Mouse (Mus musculus) intestine, embryonic 14.5 days (tissue): ENCODE data around the gene Emc3. TPM values are rescaled to one million over a fixed set of nuclear protein-coding genes. Genes with fewer than 3 reads are reported as not detected.
A peak's percentile ranks its signal among the peaks of the same experiment; 100 is the strongest.

ENCODE experiments used
- ATAC-seq: fragments of 200-750 bp; cut with Nextera tagmentation; replicated peaks from 2 replicates; pipeline ENCODE4 v1.8.0; 2017; ENCODE audit warnings: low read depth, moderate number of reproducible peaks, moderate TSS enrichment, moderate library complexity; ENCODE audit not compliant: low FRiP score, low TSS enrichment
- DNase-seq: peaks from one replicate; pipeline ENCODE4 v3.0.0-alpha.2; 2018; ENCODE audit warnings: low spot score
- H3K27ac ChIP-seq: fragments of 300-500 bp; sonication (generic); 2 replicates; pipeline ENCODE4 v1.5.1; 2014; ENCODE audit warnings: low read depth, mild to moderate bottlenecking, control low read depth
- H3K27me3 ChIP-seq: fragments of 300-500 bp; sonication (generic); replicated peaks from 2 replicates; pipeline ENCODE4 v1.6.1; 2014; ENCODE audit warnings: low read length, control low read depth; ENCODE audit not compliant: control insufficient read depth, insufficient read depth
- H3K36me3 ChIP-seq: fragments of 300-500 bp; sonication (generic); 2 replicates; pipeline ENCODE4 v1.6.1; 2014; ENCODE audit warnings: low read length, control low read depth; ENCODE audit not compliant: control insufficient read depth, insufficient read depth
- H3K4me1 ChIP-seq: fragments of 300-500 bp; sonication (generic); replicated peaks from 2 replicates; pipeline ENCODE4 v1.6.1; 2014; ENCODE audit warnings: low read length, control low read depth, mixed read lengths; ENCODE audit not compliant: control insufficient read depth, insufficient read depth
- H3K4me2 ChIP-seq: fragments of 300-500 bp; sonication (generic); 2 replicates; pipeline ENCODE4 v1.6.1; 2014; ENCODE audit warnings: low read length
- H3K4me3 ChIP-seq: fragments of 300-500 bp; sonication (generic); 2 replicates; pipeline ENCODE4 v1.5.1; 2014; ENCODE audit warnings: low read depth, low read length, control low read depth, mixed read lengths
- H3K9ac ChIP-seq: fragments of 300-500 bp; sonication (generic); 2 replicates; pipeline ENCODE4 v1.6.1; 2014; ENCODE audit warnings: mild to moderate bottlenecking, low read length
- H3K9me3 ChIP-seq: fragments of 300-500 bp; sonication (generic); 2 replicates; pipeline ENCODE4 v1.6.1; 2016; ENCODE audit warnings: low read length, control low read depth; ENCODE audit not compliant: control insufficient read depth
- WGBS: fragments of 180-500 bp; shearing (Covaris S2); extraction: QIAGEN DNeasy Blood & Tissue Kit; methylation state at CpG from one replicate; pipeline ENCODE4 v1.1.7; 2014; 5-methylcytosine and 5-hydroxymethylcytosine counted together
- polyA plus RNA-seq: library from polyadenylated mRNA; unstranded; fragments of >200 nt; fragmentation: Nextera tagmentation; extraction: Ambion mirVana; gene quantifications from 2 replicates; pipeline ENCODE4 v1.2.1, GENCODE M21; 2014

Emc3 gene
- polyA plus RNA-seq, 1 experiment from 2014 or later, result 84.7 TPM

DNA sequence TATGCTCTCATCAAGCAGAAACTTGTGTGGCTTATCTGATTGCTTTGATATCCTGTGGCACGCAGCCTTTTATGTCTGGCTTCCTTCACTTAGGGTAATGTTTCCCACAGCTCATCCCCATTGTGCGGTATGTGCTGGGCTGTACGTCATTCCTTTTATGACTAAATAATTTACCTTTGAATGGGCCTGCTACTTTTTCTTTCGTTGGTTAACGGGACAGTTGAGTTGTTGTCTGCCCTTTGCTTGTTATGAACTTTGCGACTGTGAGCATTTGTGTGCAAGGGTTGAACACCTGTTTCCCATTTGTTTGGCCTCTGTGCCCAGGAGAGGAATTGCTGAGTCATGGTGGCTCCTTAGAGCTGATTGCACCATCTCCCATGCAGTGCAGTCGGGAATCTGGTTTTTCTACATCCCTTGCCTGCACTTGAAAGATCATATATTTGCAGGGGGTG lies 44.3 kb downstream of the Emc3 start:
- Histone ChIP-seq H3K4me2 (no peak overlapping the region), H3K27me3 (peaks cover 5% of the 10 kb centered on the region; the same call in 1 of the 2 replicates), H3K36me3 (peaks cover 9% of the 10 kb centered on the region; the same call in 1 of the 2 replicates), H3K27ac (no peak overlapping the region), H3K4me1 (peaks cover 11% of the 10 kb centered on the region; the same call in 1 of the 2 replicates), H3K9me3 (no peaks in the 10 kb centered on the region), H3K4me3 (no peak overlapping the region), H3K9ac (no peak overlapping the region)
- 53% methylated on average over 7 of the region's 7 CpGs for WGBS
- ATAC-seq (no peak), DNase-seq (no peak)

DNA sequence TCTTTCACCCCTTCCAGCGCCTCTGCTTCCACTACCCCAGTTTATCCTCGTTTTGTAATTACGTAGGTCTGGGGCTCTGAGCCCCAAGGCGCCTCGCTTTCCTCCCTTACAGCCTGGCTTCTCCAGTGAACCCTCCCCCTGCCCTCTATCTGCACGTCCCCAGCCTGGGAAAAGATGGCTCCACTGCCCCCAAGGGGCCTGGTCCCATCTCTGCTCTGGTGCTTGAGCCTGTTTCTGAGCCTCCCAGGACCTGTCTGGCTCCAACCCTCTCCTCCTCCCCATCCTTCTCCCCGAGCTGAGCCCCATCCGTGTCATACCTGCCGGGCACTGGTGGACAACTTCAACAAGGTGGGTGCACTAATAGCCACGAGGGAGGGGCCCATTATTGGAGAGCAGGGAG lies 47.7 kb downstream of the Emc3 start:
- H3K27me3 ChIP-seq, result peaks cover 24% of the 10 kb centered on the region
- H3K9me3 ChIP-seq, result no peaks in the 10 kb centered on the region
- WGBS, result 9% methylated on average over 10 of the region's 10 CpGs
- H3K9ac ChIP-seq, result peak overlapping the region; percentile 59
- H3K27ac ChIP-seq, result peak overlapping the region; percentile 57
- peak overlapping the region; percentile 88 for H3K4me2 ChIP-seq
- DNase-seq (peak; percentile 57), ATAC-seq (peak; percentile 25; the same call in 1 of the 2 replicates)
- H3K4me3 ChIP-seq, result peak overlapping the region; percentile 44
- H3K4me1 ChIP-seq, result peaks cover 11% of the 10 kb centered on the region; the same call in 1 of the 2 replicates
- no peaks in the 10 kb centered on the region for H3K36me3 ChIP-seq

DNA sequence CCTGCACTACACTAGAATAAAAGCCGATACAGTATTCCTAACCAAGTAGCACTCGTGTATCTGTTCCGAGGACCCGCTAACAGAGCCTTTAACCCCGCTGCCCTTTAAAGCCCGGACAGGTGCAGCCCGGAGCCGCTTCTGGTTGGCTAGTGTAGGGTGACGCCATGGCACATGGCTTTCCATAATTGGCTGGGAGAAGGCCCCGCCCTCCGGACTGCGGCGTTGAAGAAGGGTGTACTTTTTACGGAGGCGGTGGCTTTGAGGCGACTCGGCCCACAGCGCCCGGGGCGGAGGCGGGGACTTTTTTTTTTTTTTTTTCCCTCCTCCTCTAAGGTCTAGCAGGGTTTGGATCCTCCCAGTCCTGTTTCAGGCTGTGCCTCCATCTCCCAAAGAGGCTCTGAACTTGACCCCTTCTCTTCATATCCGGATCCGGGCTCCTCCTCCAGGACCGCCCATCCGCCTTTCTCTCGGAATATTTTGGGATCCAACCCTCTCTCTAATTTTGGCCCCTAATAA lies 48.3 kb downstream of the Emc3 start, which contains the start of gene Creld1:
Gene Creld1 (plus strand): TSS at position 198 of the 516 bp plus-strand sequence.
- peak within 1 kb of the TSS; percentile 71 for H3K27ac ChIP-seq
- H3K27me3 ChIP-seq, result peaks cover 24% of the 10 kb centered on the region
- H3K4me2 ChIP-seq, result peak within 1 kb of the TSS; percentile 88
- no peaks in the 10 kb centered on the region for H3K36me3 ChIP-seq
- H3K9me3 ChIP-seq, result no peaks in the 10 kb centered on the region
- peak within 1 kb of the TSS; percentile 59 for H3K9ac ChIP-seq
- H3K4me3 ChIP-seq, result peak within 1 kb of the TSS; percentile 44
- ATAC-seq (peak; percentile 94), DNase-seq (peak; percentile 95)
- H3K4me1 ChIP-seq, result peaks cover 11% of the 10 kb centered on the region; the same call in 1 of the 2 replicates
- WGBS, result under 1% methylated on average over 26 of the region's 26 CpGs

DNA sequence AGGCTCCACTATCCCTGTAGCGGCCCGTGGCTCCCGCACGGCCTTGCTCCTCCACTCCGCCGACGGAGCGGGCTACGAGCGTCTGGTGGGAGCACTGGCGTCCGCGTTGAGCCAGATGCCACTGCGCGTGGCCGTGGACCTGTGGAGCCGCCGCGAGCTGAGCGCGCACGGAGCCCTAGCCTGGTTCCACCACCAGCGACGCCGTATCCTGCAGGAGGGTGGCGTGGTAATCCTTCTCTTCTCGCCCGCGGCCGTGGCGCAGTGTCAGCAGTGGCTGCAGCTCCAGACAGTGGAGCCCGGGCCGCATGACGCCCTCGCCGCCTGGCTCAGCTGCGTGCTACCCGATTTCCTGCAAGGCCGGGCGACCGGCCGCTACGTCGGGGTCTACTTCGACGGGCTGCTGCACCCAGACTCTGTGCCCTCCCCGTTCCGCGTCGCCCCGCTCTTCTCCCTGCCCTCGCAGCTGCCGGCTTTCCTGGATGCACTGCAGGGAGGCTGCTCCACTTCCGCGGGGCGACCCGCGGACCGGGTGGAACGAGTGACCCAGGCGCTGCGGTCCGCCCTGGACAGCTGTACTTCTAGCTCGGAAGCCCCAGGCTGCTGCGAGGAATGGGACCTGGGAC lies 48.9 kb downstream of the Emc3 start:
- H3K4me1 ChIP-seq, result peaks cover 11% of the 10 kb centered on the region; the same call in 1 of the 2 replicates
- peak overlapping the region; percentile 44 for H3K4me3 ChIP-seq
- ATAC-seq, result peak; percentile 57
- no peaks in the 10 kb centered on the region for H3K9me3 ChIP-seq
- peak; percentile 63 for DNase-seq
- 3% methylated on average over 65 of the region's 65 CpGs for WGBS
- no peaks in the 10 kb centered on the region for H3K36me3 ChIP-seq
- H3K27ac ChIP-seq, result peak overlapping the region; percentile 71; the same call in 1 of the 2 replicates
- H3K4me2 ChIP-seq, result peak overlapping the region; percentile 88
- peak overlapping the region; percentile 42 for H3K9ac ChIP-seq
- H3K27me3 ChIP-seq, result peaks cover 24% of the 10 kb centered on the region

DNA sequence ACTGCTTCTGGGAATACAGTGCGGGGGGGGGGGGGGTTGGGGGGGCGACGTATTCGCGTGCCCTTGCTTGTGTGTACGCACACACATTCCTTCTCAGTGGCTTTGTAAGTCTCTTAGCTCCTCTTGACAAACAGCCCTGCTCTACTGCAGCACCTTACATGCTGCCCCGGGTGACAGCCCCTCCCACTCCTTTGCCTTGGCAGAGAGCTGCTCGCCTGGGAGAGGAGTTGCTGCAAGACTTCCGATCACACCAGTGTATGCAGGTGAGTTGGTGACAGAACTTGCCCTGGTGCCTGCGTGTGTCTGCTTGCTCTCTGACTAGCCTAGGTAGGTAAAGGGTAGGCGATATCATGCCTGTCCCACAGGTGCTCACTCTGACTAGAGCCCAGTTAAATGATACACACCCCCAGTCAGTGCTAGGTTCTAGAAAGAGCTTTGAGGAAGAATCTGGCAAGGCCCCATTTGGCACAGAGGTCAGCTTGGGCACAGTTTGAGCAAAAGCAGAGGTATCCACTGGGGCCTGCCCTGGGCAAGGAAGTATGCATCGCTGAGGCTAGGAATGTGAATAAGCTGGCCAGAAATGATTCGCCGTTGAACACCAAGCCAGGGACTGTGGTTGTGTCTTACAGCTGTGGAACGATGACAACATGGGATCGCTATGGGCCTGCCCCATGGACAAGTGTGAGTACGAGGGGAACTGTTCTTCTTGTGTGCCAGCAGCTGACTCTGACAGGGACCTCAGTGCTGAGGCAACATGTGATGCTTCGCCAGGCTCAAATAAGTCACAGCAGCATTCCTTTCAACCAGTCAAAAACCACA lies 50.7 kb downstream of the Emc3 start:
- Histone ChIP-seq H3K9me3 (no peaks in the 10 kb centered on the region), H3K9ac (no peak overlapping the region), H3K4me1 (peaks cover 11% of the 10 kb centered on the region; the same call in 1 of the 2 replicates), H3K27ac (no peak overlapping the region), H3K27me3 (peaks cover 24% of the 10 kb centered on the region), H3K4me2 (no peak overlapping the region), H3K4me3 (no peak overlapping the region), H3K36me3 (no peaks in the 10 kb centered on the region)
- DNase-seq, result no peak
- 58% methylated on average over 18 of the region's 18 CpGs for WGBS
- ATAC-seq, result no peak

DNA sequence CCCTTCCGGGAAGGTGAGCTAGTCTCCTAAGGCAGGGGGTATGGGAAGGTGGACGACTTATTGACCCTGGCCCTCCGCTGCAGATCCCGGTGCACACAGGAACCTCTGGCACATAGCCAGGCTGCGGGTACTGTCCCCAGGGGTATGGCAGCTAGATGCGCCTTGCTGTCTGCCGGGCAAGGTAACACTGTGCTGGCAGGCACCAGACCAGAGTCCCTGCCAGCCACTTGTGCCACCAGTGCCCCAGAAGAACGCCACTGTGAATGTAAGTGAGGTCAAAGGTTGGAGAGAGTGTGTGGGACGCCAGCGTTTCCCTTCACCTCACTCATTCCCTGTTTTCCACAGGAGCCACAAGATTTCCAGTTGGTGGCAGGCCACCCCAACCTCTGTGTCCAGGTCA lies 52.5 kb downstream of the Emc3 start:
- H3K36me3 ChIP-seq, result no peaks in the 10 kb centered on the region
- DNase-seq, result no peak
- H3K9me3 ChIP-seq, result no peaks in the 10 kb centered on the region
- H3K27ac ChIP-seq, result no peak overlapping the region
- WGBS, result 82% methylated on average over 10 of the region's 10 CpGs
- H3K4me3 ChIP-seq, result no peak overlapping the region
- ATAC-seq, result no peak
- H3K4me2 ChIP-seq, result no peak overlapping the region
- peaks cover 3% of the 10 kb centered on the region; the same call in 1 of the 2 replicates for H3K4me1 ChIP-seq
- H3K27me3 ChIP-seq, result peaks cover 24% of the 10 kb centered on the region
- H3K9ac ChIP-seq, result no peak overlapping the region

DNA sequence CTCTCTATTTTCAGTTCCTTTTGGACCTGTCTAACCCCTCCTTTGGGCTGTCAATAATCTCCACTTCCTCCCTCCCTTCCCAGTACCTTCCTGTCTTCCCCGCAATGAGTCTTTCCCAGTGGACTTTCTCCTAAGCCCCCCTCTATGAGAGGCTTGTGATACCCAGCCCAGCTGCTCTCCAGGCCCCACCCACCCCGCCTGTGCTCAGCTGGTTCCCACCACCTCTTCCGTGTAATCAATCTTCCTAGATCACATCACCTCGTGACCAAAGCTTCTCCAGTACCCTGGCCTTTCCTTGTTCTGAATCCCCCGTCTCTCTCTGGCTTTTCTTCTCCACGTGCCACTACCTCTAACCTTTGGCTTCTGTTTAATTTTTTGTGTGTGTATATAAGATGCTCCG lies 54.1 kb downstream of the Emc3 start:
- Histone ChIP-seq H3K27me3 (peaks cover 21% of the 10 kb centered on the region), H3K4me3 (no peak overlapping the region), H3K4me2 (no peak overlapping the region), H3K4me1 (no peaks in the 10 kb centered on the region), H3K27ac (no peak overlapping the region), H3K36me3 (no peaks in the 10 kb centered on the region), H3K9me3 (no peaks in the 10 kb centered on the region), H3K9ac (no peak overlapping the region)
- 28% methylated on average over 7 of the region's 7 CpGs for WGBS
- no peak for DNase-seq
- no peak for ATAC-seq

DNA sequence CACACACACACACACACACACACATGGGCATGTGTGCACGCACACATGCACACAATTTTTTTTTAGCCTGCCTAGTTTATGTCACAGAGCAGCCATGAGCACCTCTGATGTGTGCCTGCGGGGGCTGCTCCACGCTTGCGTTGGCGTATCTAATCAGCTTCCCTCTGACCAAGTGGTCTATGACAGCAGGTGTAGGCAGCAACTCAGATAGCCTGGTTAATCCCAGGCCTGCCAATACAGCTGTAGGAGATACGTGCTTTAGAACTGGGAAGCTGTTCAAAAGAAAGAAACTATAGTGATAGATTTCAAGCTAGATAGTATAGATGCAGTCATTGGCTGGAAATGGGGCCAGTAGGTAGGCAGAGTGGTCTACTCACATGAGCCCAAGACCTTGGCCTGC lies 57.7 kb downstream of the Emc3 start:
- no peak for DNase-seq
- Histone ChIP-seq H3K9me3 (no peaks in the 10 kb centered on the region), H3K9ac (no peak overlapping the region), H3K27me3 (0 out of 2 replicates have a peak, but pooled peaks cover 9% of the 10 kb centered on the region), H3K27ac (no peak overlapping the region), H3K4me1 (0 out of 2 replicates have a peak, but pooled peaks cover 16% of the 10 kb centered on the region), H3K4me3 (no peak overlapping the region), H3K36me3 (no peaks in the 10 kb centered on the region), H3K4me2 (no peak overlapping the region)
- WGBS, result 82% methylated on average over 6 of the region's 6 CpGs
- ATAC-seq, result no peak
